18 mouse cellular contexts compared by ENCODE assay signal in the genomic region with DNA sequence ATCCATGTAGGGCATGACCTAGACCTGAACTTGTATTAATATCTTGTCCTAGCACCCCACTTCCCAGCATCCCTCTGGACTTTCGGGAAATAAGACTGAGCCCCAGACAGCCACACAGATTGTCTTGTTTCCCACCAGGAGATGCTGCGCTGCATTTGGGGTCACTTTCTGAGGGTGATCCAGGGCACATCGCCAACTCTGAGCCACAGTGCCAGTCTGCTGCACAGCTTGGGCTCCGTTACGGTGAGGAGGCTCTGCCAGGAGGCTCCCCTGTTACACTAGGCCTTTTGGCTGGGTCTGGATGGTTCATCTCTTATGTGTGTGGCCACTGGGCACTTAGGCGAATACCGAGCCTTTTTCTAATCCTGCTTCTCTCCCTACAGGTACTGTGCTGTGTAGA. TPM values are rescaled to one million over a fixed set of nuclear protein-coding genes. Genes with fewer than 3 reads are reported as not detected.
DNase-seq lines count a peak whose midpoint lies in the region; ATAC-seq and TF ChIP-seq lines count a peak whose summit lies in the region.
"Had no signal": no experiment of that assay in that cellular context is flagged by ENCODE, and none has a peak within 500 bp of the region (broad histone marks: within the 10 kb centered on the region; RNA-seq: fewer than 3 reads in every experiment).

No protein-coding gene starts in this region.

- no peak for TF ChIP-seq CTCF in hindbrain, postnatal 0 days (IDR thresholded peaks at IDR 0.05; ENCODE audit: low read depth)

- peaks cover 41% of the 10 kb centered on the region for H3K36me3 ChIP-seq in hindbrain, postnatal 0 days (ENCODE audit: insufficient read depth, low read length)
- peaks cover 20% of the 10 kb centered on the region for H3K36me3 ChIP-seq in hindbrain, embryonic 11.5 days (ENCODE audit: control insufficient read depth, insufficient read depth, low read length)
- H3K36me3 ChIP-seq in kidney, embryonic 14.5 days (ENCODE audit: control insufficient read depth, insufficient read depth, low read length) = peaks cover 68% of the 10 kb centered on the region

- H3K4me2 ChIP-seq in hindbrain, postnatal 0 days (ENCODE audit: low read depth, low read length) = no peak overlapping the region
- H3K4me2 ChIP-seq in hindbrain, embryonic 11.5 days (replicated peaks; ENCODE audit: low read depth, low read length) = no peak overlapping the region
- H3K4me2 ChIP-seq in kidney, embryonic 14.5 days (replicated peaks; ENCODE audit: low read depth, low read length) = no peak overlapping the region
- H3K4me2 ChIP-seq: embryonic facial prominence, embryonic 13.5 days; forebrain, embryonic 12.5 days; hindbrain, embryonic 14.5 days had no signal

- WGBS in hindbrain, postnatal 0 days = 55% methylated on average over 7 of the region's 7 CpGs
- WGBS in hindbrain, embryonic 11.5 days = 95% methylated on average over 7 of the region's 7 CpGs
- 96% methylated on average over 7 of the region's 7 CpGs for WGBS in kidney, embryonic 14.5 days

- 0 out of 2 replicates have a peak overlapping the region, but pooled peaks have one; percentile 5 for H3K9ac ChIP-seq in hindbrain, postnatal 0 days (replicated peaks; ENCODE audit: low read length)
- H3K9ac ChIP-seq in hindbrain, embryonic 11.5 days (ENCODE audit: low read depth, low read length) = no peak overlapping the region
- H3K9ac ChIP-seq in kidney, embryonic 14.5 days (ENCODE audit: low read depth, low read length) = no peak overlapping the region
- H3K9ac ChIP-seq: embryonic facial prominence, embryonic 13.5 days; forebrain, embryonic 12.5 days; hindbrain, embryonic 14.5 days had no signal

- H3K9me3 ChIP-seq in hindbrain, postnatal 0 days (ENCODE audit: low read length) = no peaks in the 10 kb centered on the region
- no peaks in the 10 kb centered on the region for H3K9me3 ChIP-seq in hindbrain, embryonic 11.5 days (ENCODE audit: control insufficient read depth, low read length)
- H3K9me3 ChIP-seq in kidney, embryonic 14.5 days (ENCODE audit: control insufficient read depth, low read length) = no peaks in the 10 kb centered on the region
- H3K9me3 ChIP-seq: embryonic facial prominence, embryonic 13.5 days; forebrain, embryonic 12.5 days; heart, embryonic 10.5 days had no signal

- ATAC-seq in hindbrain, postnatal 0 days = no peak
- ATAC-seq in hindbrain, embryonic 11.5 days (ENCODE audit: low FRiP score) = no peak
- no peak for ATAC-seq in kidney, embryonic 14.5 days (ENCODE audit: low FRiP score, low TSS enrichment)
- ATAC-seq: forebrain, embryonic 16.5 days; intestine, postnatal 0 days had no signal

- H3K4me3 ChIP-seq in hindbrain, postnatal 0 days (ENCODE audit: low read length) = no peak overlapping the region
- H3K4me3 ChIP-seq in hindbrain, embryonic 11.5 days (ENCODE audit: low read depth, low read length) = no peak overlapping the region
- H3K4me3 ChIP-seq in kidney, embryonic 14.5 days (ENCODE audit: low read length) = no peak overlapping the region
- H3K4me3 ChIP-seq: embryonic facial prominence, embryonic 13.5 days; forebrain, embryonic 12.5 days; heart, embryonic 10.5 days had no signal

- H3K27me3 ChIP-seq in hindbrain, postnatal 0 days (ENCODE audit: insufficient read depth, low read length) = no peaks in the 10 kb centered on the region
- no peaks in the 10 kb centered on the region for H3K27me3 ChIP-seq in hindbrain, embryonic 11.5 days (ENCODE audit: control insufficient read depth, insufficient read depth, low read length)
- H3K27me3 ChIP-seq in kidney, embryonic 14.5 days (ENCODE audit: control insufficient read depth, insufficient read depth, low read length) = no peaks in the 10 kb centered on the region
- H3K27me3 ChIP-seq: embryonic facial prominence, embryonic 13.5 days; forebrain, embryonic 12.5 days had no signal

- DNase-seq in hindbrain, postnatal 0 days (ENCODE audit: low spot score) = peak; percentile 39
- DNase-seq in hindbrain, embryonic 11.5 days (ENCODE audit: low spot score) = no peak
- DNase-seq in cerebellum, adult 11-12 months = peak; percentile 80
- peak; percentile 76 for DNase-seq in cerebellum, adult 9-10 months
- peak; percentile 73 to 82 for DNase-seq in cerebellum, postnatal 25 days
- no peak for DNase-seq in testis, postnatal 14 days (ENCODE audit: low spot score)
- no peak for DNase-seq in heart, postnatal 4 days
- DNase-seq: adrenal gland, postnatal 10 days; gastrocnemius, postnatal 10 days; heart, adult 18-20 months; heart, postnatal 10 days had no signal

- H3K4me1 ChIP-seq in hindbrain, postnatal 0 days (ENCODE audit: insufficient read depth, low read length) = peaks cover 4% of the 10 kb centered on the region; the same call in 1 of the 2 replicates
- H3K4me1 ChIP-seq in hindbrain, embryonic 11.5 days (replicated peaks; ENCODE audit: control insufficient read depth, insufficient read depth, low read length) = no peaks in the 10 kb centered on the region
- H3K4me1 ChIP-seq in kidney, embryonic 14.5 days (ENCODE audit: control insufficient read depth, insufficient read depth, low read length) = 0 out of 2 replicates have a peak, but pooled peaks cover 8% of the 10 kb centered on the region
- H3K4me1 ChIP-seq: embryonic facial prominence, embryonic 13.5 days had no signal

- no peak overlapping the region for H3K27ac ChIP-seq in hindbrain, postnatal 0 days
- H3K27ac ChIP-seq in hindbrain, embryonic 11.5 days (ENCODE audit: low read depth, low read length) = no peak overlapping the region
- H3K27ac ChIP-seq in kidney, embryonic 14.5 days (ENCODE audit: low read depth, low read length) = no peak overlapping the region
- H3K27ac ChIP-seq: embryonic facial prominence, embryonic 13.5 days; forebrain, embryonic 12.5 days; hindbrain, embryonic 14.5 days had no signal

RNA-seq across cellular contexts. Expression of a gene that starts 23.7 kb away (rescaled TPM):
- total RNA-seq in hindbrain, postnatal 0 days (2014; rRNA removed) = 24.4 and 39.2 TPM in 2 replicates
- polyA plus RNA-seq in hindbrain, postnatal 0 days (2015; fragmentation: Nextera tagmentation; extraction: Ambion mirVana) = 7.7 and 8.0 TPM in 2 replicates
- 12.2 and 12.9 TPM in 2 replicates for polyA plus RNA-seq in hindbrain, embryonic 11.5 days (2014; fragmentation: Nextera tagmentation; extraction: Ambion mirVana)
- 10 to 100 TPM; 51.7 to 58.8 TPM for total RNA-seq in heart, postnatal 4 days (2021)
- polyA plus RNA-seq in kidney, embryonic 14.5 days (2014; fragmentation: Nextera tagmentation; extraction: Ambion mirVana) = 14.2 and 17.5 TPM in 2 replicates

RNA-seq across cellular contexts. Expression of a gene that starts 24.6 kb away (rescaled TPM):
- total RNA-seq in hindbrain, postnatal 0 days (2014; rRNA removed) = 42.4 and 42.6 TPM in 2 replicates
- polyA plus RNA-seq in hindbrain, postnatal 0 days (2015; fragmentation: Nextera tagmentation; extraction: Ambion mirVana) = 12.5 and 16.1 TPM in 2 replicates
- polyA plus RNA-seq in hindbrain, embryonic 11.5 days (2014; fragmentation: Nextera tagmentation; extraction: Ambion mirVana) = 15.5 and 16.4 TPM in 2 replicates
- total RNA-seq in heart, postnatal 4 days (2021) = 100 to 1,000 TPM; 103 to 108 TPM
- 12.4 and 19.9 TPM in 2 replicates for polyA plus RNA-seq in kidney, embryonic 14.5 days (2014; fragmentation: Nextera tagmentation; extraction: Ambion mirVana)

RNA-seq across cellular contexts. Expression of a gene that starts 24.7 kb away (rescaled TPM):
- 22.5 and 34.6 TPM in 2 replicates for total RNA-seq in hindbrain, postnatal 0 days (2014; rRNA removed)
- 18.0 and 18.8 TPM in 2 replicates for polyA plus RNA-seq in hindbrain, postnatal 0 days (2015; fragmentation: Nextera tagmentation; extraction: Ambion mirVana)
- polyA plus RNA-seq in hindbrain, embryonic 11.5 days (2014; fragmentation: Nextera tagmentation; extraction: Ambion mirVana) = 17.9 and 21.3 TPM in 2 replicates
- 10 to 100 TPM; 13.0 to 14.2 TPM for total RNA-seq in heart, postnatal 4 days (2021)
- 26.2 and 34.9 TPM in 2 replicates for polyA plus RNA-seq in kidney, embryonic 14.5 days (2014; fragmentation: Nextera tagmentation; extraction: Ambion mirVana)

RNA-seq across cellular contexts. Expression of a gene that starts 34.1 kb away (rescaled TPM):
- total RNA-seq in hindbrain, postnatal 0 days (2014; rRNA removed) = 1.6 and 2.1 TPM in 2 replicates
- 1.5 and 1.8 TPM in 2 replicates for polyA plus RNA-seq in hindbrain, postnatal 0 days (2015; fragmentation: Nextera tagmentation; extraction: Ambion mirVana)
- 3.8 and 5.4 TPM in 2 replicates for polyA plus RNA-seq in hindbrain, embryonic 11.5 days (2014; fragmentation: Nextera tagmentation; extraction: Ambion mirVana)
- 10 to 100 TPM; 20.0 to 21.2 TPM for total RNA-seq in heart, postnatal 4 days (2021)
- polyA plus RNA-seq in kidney, embryonic 14.5 days (2014; fragmentation: Nextera tagmentation; extraction: Ambion mirVana) = 24.3 and 28.7 TPM in 2 replicates

Comparison
In these comparisons a context has a peak if more than half of its experiments do, and no peak if none do; other contexts are left out.
1. DNase-seq: peak in hindbrain, postnatal 0 days (single experiment), cerebellum, adult 11-12 months (single experiment), cerebellum, adult 9-10 months (single experiment) and cerebellum, postnatal 25 days (2 of 2); none in hindbrain, embryonic 11.5 days (single experiment), testis, postnatal 14 days (single experiment) and heart, postnatal 4 days (single experiment).